Mouse (Mus musculus): ENCODE measurements at regions not wholly inside any gene's neighbourhood (a gene's known extent, or its start where the extent isn't known, plus 50 kb on each side); places are given as distances from the start of the nearest gene placed in this dataset.

GRCm38 (mm10) chr15:27216387-27216786 is 250.1 kb upstream of the Ank start:
- H3K36me3 ChIP-seq (replicated peaks; ENCODE audit: control insufficient read depth, insufficient read depth, low read length) = no peaks in the 10 kb centered on the region
- no peaks in the 10 kb centered on the region for H3K27me3 ChIP-seq (ENCODE audit: control insufficient read depth, insufficient read depth, low read length)
- H3K9me3 ChIP-seq (replicated peaks; ENCODE audit: control insufficient read depth, low read length) = no peaks in the 10 kb centered on the region
- no peak overlapping the region for H3K4me3 ChIP-seq (ENCODE audit: low read depth, low read length)
- no peak for ATAC-seq (ENCODE audit: insufficient read depth, low read depth)
- WGBS = 67% methylated on average over 7 of the region's 7 CpGs
- no peak for DNase-seq (ENCODE audit: low spot score)
- TF ChIP-seq CTCF (IDR thresholded peaks at IDR 0.05; ENCODE audit: low read depth) = no peak
- TF ChIP-seq EP300 (IDR thresholded peaks at IDR 0.05; ENCODE audit: low read depth) = no peak
- H3K4me1 ChIP-seq (ENCODE audit: control insufficient read depth, insufficient read depth) = no peaks in the 10 kb centered on the region
- no peak overlapping the region for H3K9ac ChIP-seq (replicated peaks; ENCODE audit: low read depth, low read length)
- no peak overlapping the region for H3K27ac ChIP-seq (ENCODE audit: low read depth)
- H3K4me2 ChIP-seq (ENCODE audit: low read depth, low read length) = no peak overlapping the region

DNA sequence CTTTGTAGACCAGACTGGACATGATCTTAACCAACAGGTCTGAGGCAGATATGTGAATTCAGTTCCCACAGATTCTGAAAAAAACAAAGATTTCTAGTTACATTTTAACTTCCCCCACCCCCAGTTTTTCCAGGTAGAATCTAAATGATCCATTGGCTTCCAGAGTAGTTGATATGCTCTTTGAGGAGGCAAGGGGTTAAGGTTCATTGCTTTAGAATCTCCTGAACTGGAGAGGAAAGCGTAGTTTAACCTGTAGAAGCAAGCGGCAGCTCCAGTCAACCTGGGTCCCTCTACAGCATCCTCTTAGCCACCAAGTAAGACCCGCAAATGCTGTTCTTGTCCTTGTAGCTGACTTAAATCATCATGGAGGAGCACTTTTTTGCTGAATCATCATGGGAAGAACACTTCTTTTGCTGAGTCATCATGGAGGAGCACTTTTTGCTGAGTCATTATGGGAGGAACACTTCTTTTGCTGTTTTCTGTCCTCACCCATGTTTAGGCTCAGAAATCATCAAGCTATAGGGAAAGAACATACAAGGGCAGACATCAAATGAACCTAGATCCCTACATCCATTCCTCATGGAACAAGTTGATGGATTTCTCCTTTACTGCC is 247.2 kb upstream of the Ank start:
- H3K4me1 ChIP-seq (ENCODE audit: control insufficient read depth, insufficient read depth) = no peaks in the 10 kb centered on the region
- H3K27me3 ChIP-seq (ENCODE audit: control insufficient read depth, insufficient read depth, low read length) = no peaks in the 10 kb centered on the region
- no peak overlapping the region for H3K4me3 ChIP-seq (ENCODE audit: low read depth, low read length)
- no peak overlapping the region for H3K4me2 ChIP-seq (ENCODE audit: low read depth, low read length)
- 94% methylated on average over 3 of the region's 3 CpGs for WGBS
- no peak overlapping the region for H3K9ac ChIP-seq (replicated peaks; ENCODE audit: low read depth, low read length)
- ATAC-seq (ENCODE audit: insufficient read depth, low read depth) (no peak), DNase-seq (ENCODE audit: low spot score) (no peak)
- no peaks in the 10 kb centered on the region for H3K9me3 ChIP-seq (replicated peaks; ENCODE audit: control insufficient read depth, low read length)
- TF ChIP-seq CTCF (IDR thresholded peaks at IDR 0.05; ENCODE audit: low read depth) = no peak
- TF ChIP-seq EP300 (IDR thresholded peaks at IDR 0.05; ENCODE audit: low read depth) = no peak
- H3K27ac ChIP-seq (ENCODE audit: low read depth) = no peak overlapping the region
- no peaks in the 10 kb centered on the region for H3K36me3 ChIP-seq (replicated peaks; ENCODE audit: control insufficient read depth, insufficient read depth, low read length)

GRCm38 (mm10) chr15:27223610-27224511 is 242.6 kb upstream of the Ank start:
- no peak overlapping the region for H3K9ac ChIP-seq (replicated peaks; ENCODE audit: low read depth, low read length)
- H3K4me2 ChIP-seq (ENCODE audit: low read depth, low read length) = no peak overlapping the region
- TF ChIP-seq CTCF (IDR thresholded peaks at IDR 0.05; ENCODE audit: low read depth) = no peak
- TF ChIP-seq EP300 (IDR thresholded peaks at IDR 0.05; ENCODE audit: low read depth) = no peak
- no peak for ATAC-seq (ENCODE audit: insufficient read depth, low read depth)
- no peaks in the 10 kb centered on the region for H3K27me3 ChIP-seq (ENCODE audit: control insufficient read depth, insufficient read depth, low read length)
- H3K9me3 ChIP-seq (replicated peaks; ENCODE audit: control insufficient read depth, low read length) = no peaks in the 10 kb centered on the region
- H3K27ac ChIP-seq (ENCODE audit: low read depth) = no peak overlapping the region
- no peak for DNase-seq (ENCODE audit: low spot score)
- no peak overlapping the region for H3K4me3 ChIP-seq (ENCODE audit: low read depth, low read length)
- no peaks in the 10 kb centered on the region for H3K36me3 ChIP-seq (replicated peaks; ENCODE audit: control insufficient read depth, insufficient read depth, low read length)
- WGBS = 68% methylated on average over 14 of the region's 14 CpGs
- H3K4me1 ChIP-seq (ENCODE audit: control insufficient read depth, insufficient read depth) = no peaks in the 10 kb centered on the region

DNA sequence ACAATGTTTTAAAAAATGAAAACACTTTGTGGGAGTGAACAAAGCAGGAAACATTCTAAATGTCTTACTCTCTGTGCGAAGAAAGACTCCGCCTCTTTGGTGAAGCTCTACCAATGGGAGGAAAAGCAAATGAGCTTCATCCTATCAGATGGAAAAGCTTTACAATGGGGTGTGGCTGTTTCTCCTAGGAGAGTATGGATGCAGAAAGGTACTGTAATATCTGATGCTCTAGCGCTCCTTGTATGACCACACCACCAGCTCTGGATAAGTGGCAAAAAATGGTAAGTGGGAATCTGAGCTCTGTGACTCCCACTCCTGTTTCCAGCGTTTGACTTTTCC is 242.0 kb upstream of the Ank start:
- Histone ChIP-seq H3K4me2 (ENCODE audit: low read depth, low read length) (no peak overlapping the region), H3K27ac (ENCODE audit: low read depth) (no peak overlapping the region), H3K4me1 (ENCODE audit: control insufficient read depth, insufficient read depth) (no peaks in the 10 kb centered on the region), H3K36me3 (replicated peaks; ENCODE audit: control insufficient read depth, insufficient read depth, low read length) (no peaks in the 10 kb centered on the region), H3K4me3 (ENCODE audit: low read depth, low read length) (no peak overlapping the region), H3K9me3 (replicated peaks; ENCODE audit: control insufficient read depth, low read length) (no peaks in the 10 kb centered on the region), H3K9ac (replicated peaks; ENCODE audit: low read depth, low read length) (no peak overlapping the region), H3K27me3 (ENCODE audit: control insufficient read depth, insufficient read depth, low read length) (no peaks in the 10 kb centered on the region)
- WGBS = 84% methylated on average over 4 of the region's 4 CpGs
- ATAC-seq (ENCODE audit: insufficient read depth, low read depth) (no peak), DNase-seq (ENCODE audit: low spot score) (no peak)
- no peak for TF ChIP-seq EP300 (IDR thresholded peaks at IDR 0.05; ENCODE audit: low read depth)
- no peak for TF ChIP-seq CTCF (IDR thresholded peaks at IDR 0.05; ENCODE audit: low read depth)

DNA sequence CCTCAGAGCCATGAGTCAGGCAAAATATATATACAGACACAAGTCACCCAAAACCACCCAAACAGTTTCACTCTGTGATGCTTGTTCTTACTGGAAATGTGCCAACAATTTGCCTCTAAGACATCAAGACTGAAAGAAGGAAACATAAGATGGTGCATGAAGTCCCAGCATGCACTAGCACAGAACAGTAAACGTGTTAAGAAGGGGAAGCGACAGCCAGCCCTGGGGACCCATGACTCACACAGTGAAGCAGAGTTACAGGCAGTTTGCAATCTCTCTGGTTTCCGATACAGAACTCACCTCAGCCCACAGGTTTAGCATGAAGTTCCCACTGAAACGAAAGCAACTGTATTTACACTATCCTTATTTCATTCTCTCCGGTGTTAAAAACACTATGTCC is 233.7 kb upstream of the Ank start:
- H3K36me3 ChIP-seq (replicated peaks; ENCODE audit: control insufficient read depth, insufficient read depth, low read length) = no peaks in the 10 kb centered on the region
- no peak overlapping the region for H3K4me2 ChIP-seq (ENCODE audit: low read depth, low read length)
- WGBS = 57% methylated on average over 5 of the region's 5 CpGs
- no peaks in the 10 kb centered on the region for H3K9me3 ChIP-seq (replicated peaks; ENCODE audit: control insufficient read depth, low read length)
- no peaks in the 10 kb centered on the region for H3K4me1 ChIP-seq (ENCODE audit: control insufficient read depth, insufficient read depth)
- TF ChIP-seq EP300 (IDR thresholded peaks at IDR 0.05; ENCODE audit: low read depth) = no peak
- no peak for TF ChIP-seq CTCF (IDR thresholded peaks at IDR 0.05; ENCODE audit: low read depth)
- H3K9ac ChIP-seq (replicated peaks; ENCODE audit: low read depth, low read length) = no peak overlapping the region
- ATAC-seq (ENCODE audit: insufficient read depth, low read depth) (no peak), DNase-seq (ENCODE audit: low spot score) (no peak)
- no peaks in the 10 kb centered on the region for H3K27me3 ChIP-seq (ENCODE audit: control insufficient read depth, insufficient read depth, low read length)
- no peak overlapping the region for H3K4me3 ChIP-seq (ENCODE audit: low read depth, low read length)
- no peak overlapping the region for H3K27ac ChIP-seq (ENCODE audit: low read depth)

All from heart, postnatal 0 days (tissue).